Mouse (Mus musculus): ENCODE measurements around the gene BC107364. TPM values are rescaled to one million over a fixed set of nuclear protein-coding genes. Genes with fewer than 3 reads are reported as not detected.
"Not testable (repeated sequence)": the region's sequence is repeated elsewhere in the genome, so short reads cannot be mapped to it uniquely, and the experiment has no call there.

The BC107364 gene
- total RNA-seq, 2 experiments from 2014 or later: not detected

- no peak for DNase-seq
Measured at GRCm38 (mm10) chr3:96411821-96412220, 40.3 kb downstream of the BC107364 start.

- DNase-seq: no peak
Measured at GRCm38 (mm10) chr3:96410966-96411365, 41.1 kb downstream of the BC107364 start.

- DNase-seq: peak in 1 of 2 experiments; percentile 10
Measured at GRCm38 (mm10) chr3:96409701-96410246, 42.3 kb downstream of the BC107364 start.

- DNase-seq: not testable (repeated sequence)
Measured at GRCm38 (mm10) chr3:96408111-96408510, 44.0 kb downstream of the BC107364 start.

GRCm38 (mm10) chr3:96405541-96406503 is 46.3 kb downstream of the BC107364 start:
- no peak for DNase-seq

GRCm38 (mm10) chr3:96405004-96405403 is 47.1 kb downstream of the BC107364 start:
- no peak for DNase-seq

GRCm38 (mm10) chr3:96404450-96404849 is 47.7 kb downstream of the BC107364 start:
- DNase-seq: no peak

- no peak for DNase-seq
Measured at GRCm38 (mm10) chr3:96403016-96403415, 49.1 kb downstream of the BC107364 start.

- peak; percentile 40 to 41 for DNase-seq
Measured at GRCm38 (mm10) chr3:96401832-96402501, 50.1 kb downstream of the BC107364 start.

- no peak for DNase-seq
Measured at GRCm38 (mm10) chr3:96401474-96401831, 50.7 kb downstream of the BC107364 start.

- no peak for DNase-seq
Measured at GRCm38 (mm10) chr3:96398911-96399310, 53.2 kb downstream of the BC107364 start.

- no peak for DNase-seq
Measured at GRCm38 (mm10) chr3:96396857-96397256, 55.2 kb downstream of the BC107364 start.

- DNase-seq: not testable (repeated sequence)
Measured at GRCm38 (mm10) chr3:96387202-96387601, 64.9 kb downstream of the BC107364 start.

Other genes with a start within 250 kb of the BC107364 start
- gene Bola1, start 232.6 kb downstream of the BC107364 start, total RNA-seq (2021): 10 to 100 TPM; 15.3 to 18.2 TPM
- 1 to 10 TPM; 7.2 to 8.2 TPM for gene Hist2h2ab, start 232.4 kb downstream of the BC107364 start, total RNA-seq (2021)
- gene Hist2h2ac, start 231.4 kb downstream of the BC107364 start, total RNA-seq (2021): 10 to 100 TPM; 20.0 to 22.5 TPM
- 1 to 10 TPM; 6.9 to 7.1 TPM for gene Hist2h2be, start 231.2 kb downstream of the BC107364 start, total RNA-seq (2021)
- gene Hist2h3c2, start 213.2 kb downstream of the BC107364 start, total RNA-seq (2021): 10 to 100 TPM; 13.1 to 13.4 TPM
- gene Hist2h2aa2, start 212.0 kb downstream of the BC107364 start, total RNA-seq (2021): 100 to 1,000 TPM; 193 to 195 TPM
- gene Hist2h2aa1, start 206.8 kb downstream of the BC107364 start, total RNA-seq (2021): 10 to 100 TPM in 1 of 2 experiments, 1 to 10 TPM in 1; 3.1 to 11.1 TPM
- not detected for gene Hist2h3c1, start 205.6 kb downstream of the BC107364 start, total RNA-seq (2021)
- gene Hist2h4, start 189.0 kb downstream of the BC107364 start, total RNA-seq (2021): 10 to 100 TPM; 27.7 to 30.4 TPM
- 10 to 100 TPM; 42.9 to 45.4 TPM for gene Hist2h3b, start 183.7 kb downstream of the BC107364 start, total RNA-seq (2021)
- 100 to 1,000 TPM; 120 TPM for gene Hist2h2bb, start 182.6 kb downstream of the BC107364 start, total RNA-seq (2021)
- gene Fcgr1, start 158.3 kb downstream of the BC107364 start, total RNA-seq (2021): 1 to 10 TPM; 2.4 to 2.5 TPM
- under 1 TPM in 1 of 2 experiments, not detected in 1; 0.25 TPM for gene Hfe2, start 72.9 kb upstream of the BC107364 start, total RNA-seq (2021)
- 10 to 100 TPM; 20.7 to 32.2 TPM for gene Txnip, start 105.7 kb upstream of the BC107364 start, total RNA-seq (2021)
- not detected for gene Gm16253, start 124.7 kb upstream of the BC107364 start, total RNA-seq (2021)
- gene Polr3gl, start 141.9 kb upstream of the BC107364 start, total RNA-seq (2021): 10 to 100 TPM; 32.4 to 34.2 TPM
- 10 to 100 TPM; 49.9 to 51.5 TPM for gene Ankrd34a, start 144.3 kb upstream of the BC107364 start, total RNA-seq (2021)
- gene Lix1l, start 148.8 kb upstream of the BC107364 start, total RNA-seq (2021): 10 to 100 TPM; 29.9 to 30.5 TPM
- 10 to 100 TPM; 50.8 to 58.4 TPM for gene Rbm8a, start 177.6 kb upstream of the BC107364 start, total RNA-seq (2021)
- gene Pex11b, start 183.1 kb upstream of the BC107364 start, total RNA-seq (2021): 10 to 100 TPM; 55.7 to 56.7 TPM
- gene Gm42957, start 183.2 kb upstream of the BC107364 start, total RNA-seq (2021): under 1 TPM; 0.77 to 0.91 TPM
- 1 to 10 TPM; 2.4 to 3.4 TPM for gene Itga10, start 193.3 kb upstream of the BC107364 start, total RNA-seq (2021)
- 1 to 10 TPM; 4.3 to 5.1 TPM for gene Ankrd35, start 217.8 kb upstream of the BC107364 start, total RNA-seq (2021)
- 10 to 100 TPM; 26.1 to 27.5 TPM for gene Pias3, start 244.1 kb upstream of the BC107364 start, total RNA-seq (2021)